Mouse (Mus musculus) adrenal gland, postnatal 25 days (tissue): ENCODE data around the gene Myom1. TPM values are rescaled to one million over a fixed set of nuclear protein-coding genes. Genes with fewer than 3 reads are reported as not detected.

Experiments
- DNase-seq: peaks from one replicate; pipeline ENCODE4 v3.0.0; 2021; ENCODE audit warnings: mixed read lengths
- total RNA-seq: library from RNA; stranded (reverse); gene quantifications from 2 replicates; pipeline ENCODE4 v1.2.3, GENCODE M21; 2021

Myom1 gene
- total RNA-seq, 1 experiment from 2014 or later: 4.6 TPM

GRCm38 (mm10) chr17:71017457-71017998 lies 15.1 kb downstream of the Myom1 start:
- DNase-seq: no peak

DNA sequence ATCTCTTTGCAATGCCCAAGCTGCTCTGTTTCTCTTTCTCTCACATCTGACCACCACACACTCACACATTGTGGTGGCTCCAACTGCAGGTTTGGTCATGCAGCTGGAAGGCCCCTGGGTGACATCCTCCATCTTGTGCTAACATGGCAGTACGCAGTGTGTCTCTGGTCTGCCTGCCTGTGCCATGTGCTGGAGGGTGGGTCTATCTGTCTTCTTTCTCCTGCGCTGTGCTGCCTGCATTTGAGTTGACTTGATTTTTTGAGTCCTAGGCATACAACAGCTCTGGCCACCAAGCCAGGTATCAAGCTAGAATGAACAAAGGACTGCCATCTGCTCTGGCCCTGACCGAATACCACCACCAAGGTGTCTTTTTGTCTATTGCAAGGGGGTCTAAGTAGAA lies 15.7 kb downstream of the Myom1 start:
- DNase-seq: no peak

GRCm38 (mm10) chr17:71018616-71019308 lies 16.3 kb downstream of the Myom1 start:
- DNase-seq: no peak

- DNase-seq: no peak
These were observed 16.8 kb downstream of the Myom1 start for GRCm38 (mm10) chr17:71019309-71019655.

GRCm38 (mm10) chr17:71019860-71020259 lies 17.4 kb downstream of the Myom1 start:
- DNase-seq: no peak

DNA sequence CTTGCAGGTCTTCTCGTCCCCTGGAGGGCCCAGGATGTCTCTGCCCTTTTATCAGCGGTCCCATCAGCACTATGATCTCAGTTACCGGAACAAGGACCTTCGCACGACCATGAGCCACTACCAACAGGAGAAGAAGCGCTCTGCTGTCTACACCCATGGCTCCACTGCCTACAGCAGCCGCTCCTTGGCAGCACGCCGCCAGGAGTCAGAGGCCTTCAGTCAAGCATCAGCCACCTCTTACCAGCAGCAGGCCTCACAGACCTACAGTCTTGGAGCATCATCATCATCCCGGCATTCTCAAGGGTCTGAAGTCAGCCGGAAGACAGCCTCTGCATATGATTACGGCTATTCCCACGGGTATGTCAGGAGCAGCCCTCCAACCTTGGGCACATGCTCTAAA lies 20.4 kb downstream of the Myom1 start:
- no peak for DNase-seq

DNA sequence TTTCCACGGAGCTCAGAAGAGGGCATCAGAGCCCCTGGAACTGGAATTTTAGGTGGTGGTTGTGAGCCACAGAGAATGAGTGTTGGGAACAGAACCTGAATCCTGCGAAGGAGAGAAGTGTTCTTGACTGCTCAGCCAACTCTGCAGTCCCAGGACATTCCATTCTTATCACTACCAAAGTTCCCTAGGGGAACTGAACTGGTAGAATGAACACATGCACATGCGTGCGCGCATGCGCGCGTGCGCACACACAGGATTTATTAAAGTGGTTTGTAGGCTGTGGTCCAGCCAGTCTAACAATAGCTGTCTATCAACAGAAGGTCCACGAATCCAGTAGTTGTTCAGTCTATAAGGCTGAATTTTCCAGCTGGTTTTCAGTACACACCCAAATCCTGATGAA lies 21.6 kb downstream of the Myom1 start:
- no peak for DNase-seq

- no peak for DNase-seq
These were observed 23.5 kb downstream of the Myom1 start for GRCm38 (mm10) chr17:71025922-71026321.

DNA sequence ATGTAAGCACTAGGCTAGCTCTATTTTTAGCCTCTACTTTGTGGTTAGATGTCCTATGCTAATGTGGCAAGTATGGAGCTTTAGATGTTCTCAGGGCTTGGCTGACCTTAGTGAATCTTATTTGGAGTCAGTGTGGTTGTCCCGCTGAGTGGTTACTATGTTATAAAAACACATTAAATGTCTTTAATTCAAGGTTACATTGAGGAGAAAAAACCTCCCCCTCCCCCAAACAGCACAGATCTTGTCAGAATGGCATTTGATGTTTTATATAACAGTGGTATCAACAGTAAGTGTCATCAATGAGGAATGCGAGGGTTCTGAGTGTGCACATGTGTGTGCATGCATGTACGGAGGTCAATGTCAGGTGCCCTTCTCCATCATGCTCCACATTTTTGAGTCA lies 24.8 kb downstream of the Myom1 start:
- DNase-seq: no peak

DNA sequence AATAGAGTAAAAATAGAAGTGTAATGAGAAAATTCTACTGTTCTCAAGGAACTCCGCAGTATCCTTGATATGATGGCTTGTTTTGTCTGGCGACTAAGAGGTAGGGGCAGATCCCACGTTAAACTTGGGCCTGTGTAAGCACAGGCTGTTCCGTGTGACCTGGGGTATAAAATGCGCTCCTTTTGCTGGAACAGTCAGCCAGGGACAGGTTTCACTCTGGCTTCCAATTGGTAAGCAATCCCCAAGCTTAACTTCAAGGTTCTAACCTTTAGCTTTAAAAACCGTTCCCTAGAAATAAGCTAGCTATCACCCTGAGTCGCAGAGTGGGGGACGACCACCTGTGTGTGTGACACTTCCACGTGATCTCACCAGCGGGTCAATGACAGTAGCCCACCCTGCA lies 30.3 kb downstream of the Myom1 start:
- no peak for DNase-seq

GRCm38 (mm10) chr17:71034472-71034871 lies 32.0 kb downstream of the Myom1 start:
- DNase-seq: no peak

DNA sequence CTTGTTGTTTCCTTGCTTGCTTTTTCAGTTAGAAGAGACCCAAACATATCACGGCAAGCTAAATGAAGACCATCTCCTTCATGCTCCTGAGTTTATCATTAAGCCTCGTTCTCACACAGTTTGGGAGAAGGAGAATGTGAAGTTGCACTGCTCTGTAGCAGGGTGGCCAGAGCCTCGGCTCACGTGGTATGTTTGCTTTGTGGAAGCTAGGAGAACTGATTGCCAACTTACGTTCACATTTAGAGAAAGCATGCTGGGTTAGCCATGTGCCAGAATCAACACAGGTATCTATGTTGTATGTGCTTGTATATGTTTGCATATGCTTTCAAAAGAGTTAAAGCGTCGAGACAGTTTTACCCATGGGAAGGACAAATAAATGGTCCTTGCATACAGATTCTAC lies 34.8 kb downstream of the Myom1 start:
- no peak for DNase-seq

- no peak for DNase-seq
These were observed 36.4 kb downstream of the Myom1 start for GRCm38 (mm10) chr17:71038812-71039211.

DNA sequence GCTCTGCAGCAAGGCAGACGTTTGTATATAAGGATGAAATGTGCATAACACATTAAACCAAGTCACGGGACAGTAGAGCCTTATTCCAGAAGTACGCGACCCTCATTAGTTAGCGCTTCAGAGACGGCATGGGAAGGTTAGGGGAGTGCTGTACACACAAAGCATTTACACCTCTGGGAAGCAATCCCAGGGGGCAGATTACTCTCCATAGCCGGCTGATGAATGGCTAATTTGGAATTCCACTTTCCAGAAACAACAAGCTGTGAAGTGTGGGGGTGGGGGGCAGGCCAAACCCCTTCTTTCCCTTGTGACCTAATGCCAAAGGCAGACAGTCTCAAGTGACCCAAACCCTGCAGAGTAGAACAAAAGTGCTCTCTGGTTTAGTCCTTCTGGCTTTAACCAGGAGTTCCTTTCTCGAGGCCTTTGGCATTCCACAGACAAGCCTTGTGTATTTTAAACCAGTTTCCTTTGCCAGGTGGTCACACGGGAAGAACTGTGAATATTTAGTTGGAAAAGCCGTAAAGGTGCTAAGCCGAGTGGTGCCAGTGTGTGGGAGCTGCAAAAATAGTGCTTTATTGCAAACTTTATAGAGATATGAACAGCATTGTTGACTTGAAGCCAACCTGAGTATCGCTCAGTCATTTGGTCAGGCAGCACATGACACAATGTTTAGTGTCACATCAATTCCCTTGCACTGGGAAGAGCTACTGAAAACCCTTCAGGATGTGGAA lies 37.6 kb downstream of the Myom1 start:
- DNase-seq: no peak

DNA sequence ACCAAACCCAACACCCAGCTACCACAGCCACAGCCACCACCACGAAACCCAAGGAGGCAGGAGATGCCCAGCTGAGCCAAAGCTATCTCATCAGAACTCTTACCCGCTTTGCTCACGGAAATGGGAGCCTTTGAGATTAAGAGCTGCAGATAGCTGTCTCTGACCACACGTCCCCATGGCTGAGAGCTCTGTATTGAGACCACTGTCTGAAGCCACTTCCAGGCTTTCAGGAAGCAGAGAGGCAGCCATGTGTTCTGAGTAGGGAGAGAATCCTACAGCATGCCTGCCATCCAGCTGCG lies 38.1 kb downstream of the Myom1 start:
- no peak for DNase-seq

- no peak for DNase-seq
These were observed 40.2 kb downstream of the Myom1 start for GRCm38 (mm10) chr17:71042645-71043044.

- DNase-seq: no peak
These were observed 43.2 kb downstream of the Myom1 start for GRCm38 (mm10) chr17:71045591-71045990.

DNA sequence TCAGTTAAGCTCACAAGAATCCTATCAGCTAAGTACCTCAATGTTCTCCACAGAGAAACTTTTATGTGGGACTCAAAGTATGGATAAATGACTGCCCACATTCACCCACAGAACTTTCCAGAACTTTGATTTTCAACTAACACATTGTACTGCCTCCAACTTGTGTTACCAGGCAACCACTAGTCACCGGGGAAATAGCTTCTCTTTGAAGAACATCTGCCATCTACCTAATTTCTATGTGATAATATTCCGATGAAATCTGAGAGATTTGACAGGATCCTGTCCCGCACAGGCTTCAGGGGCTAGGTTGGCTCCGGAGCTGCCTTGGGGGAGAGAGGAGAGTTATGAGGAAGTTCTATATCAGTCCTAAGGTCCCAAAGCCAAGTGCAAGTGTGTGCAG lies 44.4 kb downstream of the Myom1 start:
- DNase-seq: no peak

DNA sequence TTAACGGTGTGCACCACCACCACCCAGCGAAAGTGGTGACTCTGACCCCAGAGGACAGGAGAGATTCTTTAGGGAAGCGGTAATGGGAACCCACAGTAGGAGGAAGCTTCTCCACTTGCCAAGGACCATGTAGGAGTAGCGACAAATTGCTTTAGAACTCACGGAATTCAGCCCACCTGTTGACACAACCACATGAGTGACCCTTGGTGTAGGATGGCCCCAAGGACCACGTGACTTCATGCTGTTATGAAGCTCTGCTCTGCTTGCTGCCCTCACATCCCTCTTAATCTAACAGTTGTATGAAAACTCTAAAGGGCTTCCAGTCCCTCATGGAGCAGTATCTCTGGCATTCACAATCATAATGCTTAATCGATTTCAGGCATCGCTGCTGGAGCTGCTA lies 46.9 kb downstream of the Myom1 start:
- DNase-seq: no peak

- DNase-seq: no peak
These were observed 50.8 kb downstream of the Myom1 start for GRCm38 (mm10) chr17:71053134-71053708.

DNA sequence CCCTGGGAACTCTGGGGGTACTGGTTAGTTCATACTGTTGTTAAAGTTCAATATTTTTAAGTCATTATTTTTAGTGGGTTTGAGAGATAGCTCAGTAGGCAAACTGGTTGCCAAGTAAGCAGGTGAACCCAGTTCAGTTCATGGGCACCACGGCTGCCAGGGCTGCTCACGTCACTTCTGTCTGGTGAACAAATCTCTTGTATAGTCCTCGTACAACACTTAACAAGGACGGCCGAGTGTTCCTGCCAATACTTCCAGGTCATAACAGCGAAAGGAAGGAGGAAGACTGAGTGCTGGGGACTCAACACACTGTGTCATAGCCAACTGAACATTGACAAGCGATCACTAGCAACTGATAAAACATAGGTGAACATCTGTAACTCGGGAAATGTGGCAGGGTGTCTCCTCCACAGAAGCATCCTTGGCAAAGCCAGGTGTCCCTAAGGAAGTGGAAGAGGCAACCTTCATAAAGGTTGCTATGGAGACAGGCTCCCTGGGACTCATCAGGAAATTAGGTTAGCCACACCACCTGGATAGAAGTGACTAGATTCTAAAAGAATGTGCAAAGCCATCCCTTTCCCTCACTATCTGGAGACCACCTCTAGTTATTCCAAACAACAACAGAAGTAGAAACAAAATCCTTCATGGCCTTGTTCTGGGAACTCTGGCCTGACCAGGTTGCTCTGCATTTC lies 52.9 kb downstream of the Myom1 start:
- DNase-seq: no peak

GRCm38 (mm10) chr17:71056405-71056804 lies 54.0 kb downstream of the Myom1 start:
- DNase-seq: no peak

GRCm38 (mm10) chr17:71057758-71058157 lies 55.3 kb downstream of the Myom1 start:
- no peak for DNase-seq
